Mouse (Mus musculus) kidney, embryonic 14.5 days (tissue): ENCODE results near the gene Gm45021. TPM values are rescaled to one million over a fixed set of nuclear protein-coding genes. Genes with fewer than 3 reads are reported as not detected.

Experiments
- ATAC-seq: fragments of 200-750 bp; cut with Nextera tagmentation; 2 replicates; pipeline ENCODE4 v1.8.0; 2017; ENCODE audit warnings: moderate number of reproducible peaks, mild to moderate bottlenecking, moderate TSS enrichment, moderate library complexity; ENCODE audit not compliant: low FRiP score, low TSS enrichment
- H3K27ac ChIP-seq: fragments of 300-500 bp; sonication (generic); 2 replicates; pipeline ENCODE4 v1.5.1; 2014; ENCODE audit warnings: low read depth, mild to moderate bottlenecking, low read length, moderate library complexity, mixed read lengths
- H3K27me3 ChIP-seq: fragments of 300-500 bp; sonication (generic); 2 replicates; pipeline ENCODE4 v1.6.1; 2014; ENCODE audit warnings: mild to moderate bottlenecking, low read length; ENCODE audit not compliant: control insufficient read depth, insufficient read depth
- H3K36me3 ChIP-seq: fragments of 300-500 bp; sonication (generic); 2 replicates; pipeline ENCODE4 v1.6.1; 2014; ENCODE audit warnings: low read length, mixed read lengths; ENCODE audit not compliant: control insufficient read depth, insufficient read depth
- H3K4me1 ChIP-seq: fragments of 300-500 bp; sonication (generic); 2 replicates; pipeline ENCODE4 v1.6.1; 2014; ENCODE audit warnings: low read length, mixed read lengths; ENCODE audit not compliant: control insufficient read depth, insufficient read depth
- H3K4me2 ChIP-seq: fragments of 300-500 bp; sonication (generic); replicated peaks from 2 replicates; pipeline ENCODE4 v1.6.1; 2014; ENCODE audit warnings: low read depth, mild to moderate bottlenecking, low read length
- H3K4me3 ChIP-seq: fragments of 300-500 bp; sonication (generic); 2 replicates; pipeline ENCODE4 v1.5.1; 2014; ENCODE audit warnings: mild to moderate bottlenecking, low read length
- H3K9ac ChIP-seq: fragments of 300-500 bp; sonication (generic); 2 replicates; pipeline ENCODE4 v1.6.1; 2014; ENCODE audit warnings: low read depth, mild to moderate bottlenecking, low read length, moderate library complexity
- H3K9me3 ChIP-seq: fragments of 300-500 bp; sonication (generic); 2 replicates; pipeline ENCODE4 v1.6.1; 2016; ENCODE audit warnings: low read length; ENCODE audit not compliant: control insufficient read depth
- WGBS: fragments of 180-500 bp; shearing (Covaris S2); extraction: QIAGEN DNeasy Blood & Tissue Kit; methylation state at CpG from one replicate; pipeline ENCODE4 v1.1.7; 2014; 5-methylcytosine and 5-hydroxymethylcytosine counted together
- polyA plus RNA-seq: library from polyadenylated mRNA; unstranded; fragments of >200 nt; fragmentation: Nextera tagmentation; extraction: Ambion mirVana; gene quantifications from 2 replicates; pipeline ENCODE4 v1.2.1, GENCODE M21; 2014

Gene Gm45021
- polyA plus RNA-seq, 1 experiment from 2014 or later: not detected

- H3K4me3 ChIP-seq: no peak within 1 kb of the TSS
- no peak within 1 kb of the TSS for H3K9ac ChIP-seq
- H3K4me2 ChIP-seq: no peak within 1 kb of the TSS
Observed at GRCm38 (mm10) chr6:48646995-48647394, 57.6 kb downstream of the Gm45021 start, which contains the start of gene Gimap8. Gene Gimap8, plus strand, starts transcription at chr6:48647234.

DNA sequence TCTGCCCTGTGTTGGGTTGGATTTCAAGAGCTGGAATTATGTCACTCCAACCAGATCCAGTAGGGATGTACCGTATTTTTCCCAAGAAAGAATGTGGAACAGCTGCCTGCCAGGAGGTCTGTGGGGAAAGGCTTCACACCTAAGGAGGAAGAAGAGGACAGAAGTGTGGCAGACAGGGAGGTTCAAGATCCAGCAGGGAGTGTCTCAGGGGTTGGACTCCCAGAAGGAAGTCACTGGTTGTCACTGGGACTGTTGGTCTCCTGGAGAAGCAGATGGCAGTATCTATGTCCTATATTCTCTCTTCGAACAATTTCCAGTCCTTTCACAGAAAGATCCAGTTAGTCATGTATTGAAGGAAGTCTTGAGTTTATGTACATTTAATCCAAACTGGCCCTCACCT is 58.2 kb downstream of the Gm45021 start:
- WGBS: 77% methylated on average over 2 of the region's 2 CpGs
- Histone ChIP-seq H3K27me3 (no peaks in the 10 kb centered on the region), H3K4me1 (no peaks in the 10 kb centered on the region), H3K4me3 (no peak overlapping the region), H3K9me3 (no peaks in the 10 kb centered on the region), H3K4me2 (no peak overlapping the region), H3K36me3 (no peaks in the 10 kb centered on the region), H3K27ac (no peak overlapping the region), H3K9ac (no peak overlapping the region)
- ATAC-seq: no peak

More at GRCm38 (mm10) chr6:48646995-48647394, 57.6 kb downstream of the Gm45021 start, which contains the start of gene Gimap8:
- no peaks in the 10 kb centered on the region for H3K27me3 ChIP-seq
- ATAC-seq: no peak
- H3K27ac ChIP-seq: no peak within 1 kb of the TSS
- H3K36me3 ChIP-seq: no peaks in the 10 kb centered on the region
- H3K9me3 ChIP-seq: no peaks in the 10 kb centered on the region
- no peaks in the 10 kb centered on the region for H3K4me1 ChIP-seq
- 44% methylated on average over 3 of the region's 3 CpGs for WGBS

DNA sequence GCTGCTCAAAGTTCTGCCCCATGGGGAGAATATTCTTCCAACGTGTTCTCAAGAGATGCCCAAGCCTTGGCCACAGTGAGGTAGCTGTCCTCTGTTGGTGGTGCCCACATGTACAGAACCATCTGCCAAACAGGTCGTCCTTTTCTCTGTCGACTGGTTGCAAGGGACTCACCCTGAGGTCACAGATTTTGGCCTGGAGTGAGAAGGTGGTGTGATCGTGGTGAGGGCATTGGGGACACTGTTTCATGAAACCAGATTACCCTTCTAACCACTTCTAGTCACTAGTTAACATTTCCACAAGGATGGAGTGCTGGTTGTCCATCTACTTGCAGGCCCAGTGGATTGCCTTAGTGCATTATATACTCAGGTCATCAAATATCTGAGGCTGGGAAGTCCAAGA is 59.4 kb downstream of the Gm45021 start:
- Histone ChIP-seq H3K4me2 (no peak overlapping the region), H3K27ac (no peak overlapping the region), H3K27me3 (no peaks in the 10 kb centered on the region), H3K4me3 (no peak overlapping the region), H3K4me1 (no peaks in the 10 kb centered on the region), H3K36me3 (no peaks in the 10 kb centered on the region), H3K9me3 (no peaks in the 10 kb centered on the region), H3K9ac (no peak overlapping the region)
- WGBS: 86% methylated on average over 4 of the region's 4 CpGs
- no peak for ATAC-seq

GRCm38 (mm10) chr6:48650041-48650440 is 60.6 kb downstream of the Gm45021 start:
- Histone ChIP-seq H3K9me3 (no peaks in the 10 kb centered on the region), H3K27me3 (no peaks in the 10 kb centered on the region), H3K4me1 (no peaks in the 10 kb centered on the region), H3K27ac (no peak overlapping the region), H3K4me2 (no peak overlapping the region), H3K36me3 (no peaks in the 10 kb centered on the region), H3K4me3 (no peak overlapping the region), H3K9ac (no peak overlapping the region)
- WGBS: 88% methylated on average over 9 of the region's 9 CpGs
- ATAC-seq: no peak

DNA sequence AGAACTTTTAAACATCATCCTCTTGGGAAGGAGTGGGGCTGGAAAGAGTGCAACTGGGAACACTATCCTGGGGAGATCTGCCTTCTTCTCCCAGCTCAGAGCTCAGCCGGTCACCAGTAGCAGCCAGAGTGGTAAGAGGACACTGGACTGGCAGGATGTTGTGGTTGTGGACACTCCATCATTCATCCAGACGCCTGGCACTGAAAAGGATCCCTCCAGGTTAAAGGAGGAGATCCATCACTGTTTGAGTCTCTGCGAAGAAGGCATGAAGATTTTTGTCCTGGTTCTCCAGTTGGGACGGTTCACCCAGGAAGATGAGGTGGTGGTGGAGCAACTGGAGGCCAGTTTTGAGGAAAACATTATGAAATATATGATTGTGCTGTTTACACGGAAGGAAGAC is 69.3 kb downstream of the Gm45021 start:
- WGBS: 54% methylated on average over 5 of the region's 5 CpGs
- no peaks in the 10 kb centered on the region for H3K4me1 ChIP-seq
- H3K4me2 ChIP-seq: no peak overlapping the region
- H3K9ac ChIP-seq: no peak overlapping the region
- H3K27ac ChIP-seq: no peak overlapping the region
- no peaks in the 10 kb centered on the region for H3K36me3 ChIP-seq
- no peak for ATAC-seq
- H3K27me3 ChIP-seq: no peaks in the 10 kb centered on the region
- no peak overlapping the region for H3K4me3 ChIP-seq
- H3K9me3 ChIP-seq: no peaks in the 10 kb centered on the region

Other genes starting within 250 kb of the Gm45021 start
- 16.0 and 23.4 TPM in 2 replicates for gene Krba1, start 194.0 kb upstream of the Gm45021 start, polyA plus RNA-seq
- gene Zfp467, start 143.8 kb upstream of the Gm45021 start, polyA plus RNA-seq: 27.8 and 31.4 TPM in 2 replicates
- 0.17 and 0.53 TPM in 2 replicates for gene Sspo, start 141.4 kb upstream of the Gm45021 start, polyA plus RNA-seq
- 19.9 and 20.3 TPM in 2 replicates for gene Atp6v0e2, start 52.0 kb upstream of the Gm45021 start, polyA plus RNA-seq
- 4.4 and 9.7 TPM in 2 replicates for gene Lrrc61, start 34.8 kb upstream of the Gm45021 start, polyA plus RNA-seq
- gene Rarres2, start 16.8 kb upstream of the Gm45021 start, polyA plus RNA-seq: 44.2 and 59.0 TPM in 2 replicates
- 32.6 and 47.0 TPM in 2 replicates for gene Repin1, start 4.3 kb downstream of the Gm45021 start, polyA plus RNA-seq
- gene Gm44965, start 4.3 kb downstream of the Gm45021 start, polyA plus RNA-seq: 0.77 TPM in 1 of 2 replicates, not detected in the other
- gene Zfp775, start 12.5 kb downstream of the Gm45021 start, polyA plus RNA-seq: 5.7 and 6.6 TPM in 2 replicates
- gene AI854703, start 37.2 kb downstream of the Gm45021 start, polyA plus RNA-seq: 0.90 and 1.4 TPM in 2 replicates
- 1.1 and 1.4 TPM in 2 replicates for gene Gimap8, start 57.6 kb downstream of the Gm45021 start, polyA plus RNA-seq
- 9.9 and 13.4 TPM in 2 replicates for gene Gimap9, start 86.5 kb downstream of the Gm45021 start, polyA plus RNA-seq
- 51.3 and 54.1 TPM in 2 replicates for gene Gimap4, start 94.9 kb downstream of the Gm45021 start, polyA plus RNA-seq
- 42.7 and 49.9 TPM in 2 replicates for gene Gimap6, start 118.6 kb downstream of the Gm45021 start, polyA plus RNA-seq
- 3.2 and 4.8 TPM in 2 replicates for gene Gm28053, start 129.0 kb downstream of the Gm45021 start, polyA plus RNA-seq
- not detected in 2 replicates for gene Gimap7, start 129.0 kb downstream of the Gm45021 start, polyA plus RNA-seq
- 21.1 and 27.9 TPM in 2 replicates for gene Gimap1, start 149.4 kb downstream of the Gm45021 start, polyA plus RNA-seq
- 12.7 and 13.6 TPM in 2 replicates for gene Gimap5, start 156.6 kb downstream of the Gm45021 start, polyA plus RNA-seq
- gene Gimap3, start 181.2 kb downstream of the Gm45021 start, polyA plus RNA-seq: not detected in 2 replicates